Mouse (Mus musculus): ENCODE results near the gene Cep78.
"Not testable (repeated sequence)": the region's sequence is repeated elsewhere in the genome, so short reads cannot be mapped to it uniquely, and the experiment has no call there.

Gene Cep78

GRCm38 (mm10) chr19:15984449-15985171 is at the start of gene Cep78:
Cep78 (minus strand) TSS chr19:15984989.
- DNase-seq (ENCODE audit: low spot score): peak; percentile 88

- no peak for DNase-seq (ENCODE audit: low spot score)
Observed at GRCm38 (mm10) chr19:16031276-16031675, 46.5 kb upstream of the Cep78 start.

GRCm38 (mm10) chr19:16029253-16029771 is 44.5 kb upstream of the Cep78 start:
- not testable (repeated sequence) for DNase-seq (ENCODE audit: low spot score)

DNA sequence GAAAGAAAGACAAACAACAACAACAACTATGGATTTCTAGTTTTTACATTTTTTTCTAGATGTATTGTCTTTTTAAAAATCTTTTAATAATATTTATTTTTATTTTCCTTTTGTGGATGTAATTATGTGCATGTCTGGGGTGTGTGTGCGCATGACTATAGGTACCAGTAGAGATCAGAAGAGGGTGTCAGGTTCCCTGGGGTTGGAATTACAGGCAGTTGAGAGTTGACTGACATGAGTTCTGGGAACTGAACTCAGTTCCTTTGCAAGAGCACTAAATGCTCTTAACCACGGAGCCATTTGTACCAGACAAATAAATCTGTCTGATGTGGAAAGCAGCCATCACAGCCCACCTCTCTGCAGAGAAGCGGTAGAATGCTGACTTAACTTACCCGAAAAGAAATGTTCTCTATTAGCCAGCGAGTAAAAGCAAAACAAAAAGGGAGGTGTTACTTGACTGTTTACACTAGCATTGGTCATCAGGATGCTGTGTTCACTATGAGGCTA is 44.0 kb upstream of the Cep78 start:
- peak; percentile 35 for DNase-seq (ENCODE audit: low spot score)

GRCm38 (mm10) chr19:16027876-16028670 is 43.3 kb upstream of the Cep78 start:
- no peak for DNase-seq (ENCODE audit: low spot score)

GRCm38 (mm10) chr19:16026276-16026675 is 41.5 kb upstream of the Cep78 start:
- no peak for DNase-seq (ENCODE audit: low spot score)

GRCm38 (mm10) chr19:16022178-16022577 is 37.4 kb upstream of the Cep78 start:
- DNase-seq (ENCODE audit: low spot score): no peak

GRCm38 (mm10) chr19:16016171-16016570 is 31.4 kb upstream of the Cep78 start:
- no peak for DNase-seq (ENCODE audit: low spot score)

DNA sequence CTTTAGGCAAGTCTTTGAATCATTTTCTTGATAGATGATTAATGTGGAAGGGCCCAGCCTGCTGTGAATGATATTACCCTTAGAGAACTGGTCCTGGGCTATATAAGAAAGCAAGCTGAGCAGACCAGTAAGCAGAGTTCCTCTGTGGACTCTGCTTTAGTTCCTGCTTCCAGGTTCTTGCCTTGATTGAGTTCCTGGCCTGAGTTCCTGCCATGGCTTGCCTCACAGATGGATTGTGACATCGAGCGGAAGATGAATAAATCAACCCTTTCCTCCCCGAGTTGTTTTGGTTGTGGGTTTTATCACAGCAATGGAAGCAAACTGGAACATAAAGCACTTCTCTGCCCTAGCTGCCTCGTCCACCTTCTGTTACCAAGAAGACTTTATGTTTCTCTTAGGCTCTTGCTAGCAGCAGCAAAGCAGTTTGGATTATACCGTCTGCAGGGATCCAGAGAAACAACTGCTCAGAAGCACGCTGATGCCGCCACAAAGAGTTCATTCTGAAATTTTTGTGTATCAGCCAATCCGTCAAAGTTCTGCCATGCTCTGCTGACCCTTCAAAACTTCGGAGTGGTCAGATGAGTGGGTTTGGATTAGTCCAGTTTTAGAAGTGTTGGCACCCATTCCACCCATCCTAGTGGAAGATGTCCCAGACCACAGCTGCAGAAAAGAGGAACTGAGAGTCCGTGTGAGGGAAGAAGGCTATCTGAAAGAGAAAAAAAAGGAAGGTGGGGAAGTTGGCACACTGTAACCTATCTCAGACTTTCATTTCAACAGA is 30.6 kb upstream of the Cep78 start:
- no peak for DNase-seq (ENCODE audit: low spot score)

DNA sequence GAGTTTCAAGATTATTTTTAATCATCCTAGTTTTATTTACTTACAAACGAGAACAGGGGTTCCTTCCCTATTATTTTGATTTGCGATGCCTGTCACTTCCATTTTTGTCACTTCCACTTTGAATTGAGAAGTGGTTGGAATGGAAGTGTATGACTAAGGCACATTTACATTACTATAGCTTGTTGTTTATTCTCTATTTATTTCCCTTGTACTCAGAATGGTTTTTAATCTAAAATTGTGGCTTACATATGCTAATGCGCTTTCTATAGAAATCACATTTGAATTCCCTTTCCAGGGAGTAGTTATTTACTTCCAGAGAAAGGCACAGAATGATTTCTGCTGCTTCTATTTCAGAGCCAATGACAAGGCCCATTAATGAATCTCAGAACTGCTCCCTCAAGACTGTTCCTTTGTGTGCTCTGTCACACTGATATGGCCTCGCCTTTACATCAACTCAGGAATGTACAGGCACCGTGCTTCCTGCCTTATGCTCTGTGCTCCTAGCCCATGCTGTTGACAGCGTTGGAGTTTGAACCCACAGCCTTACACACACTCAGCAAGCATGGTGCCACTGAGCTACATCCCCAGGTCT is 25.1 kb upstream of the Cep78 start:
- no peak for DNase-seq (ENCODE audit: low spot score)

DNA sequence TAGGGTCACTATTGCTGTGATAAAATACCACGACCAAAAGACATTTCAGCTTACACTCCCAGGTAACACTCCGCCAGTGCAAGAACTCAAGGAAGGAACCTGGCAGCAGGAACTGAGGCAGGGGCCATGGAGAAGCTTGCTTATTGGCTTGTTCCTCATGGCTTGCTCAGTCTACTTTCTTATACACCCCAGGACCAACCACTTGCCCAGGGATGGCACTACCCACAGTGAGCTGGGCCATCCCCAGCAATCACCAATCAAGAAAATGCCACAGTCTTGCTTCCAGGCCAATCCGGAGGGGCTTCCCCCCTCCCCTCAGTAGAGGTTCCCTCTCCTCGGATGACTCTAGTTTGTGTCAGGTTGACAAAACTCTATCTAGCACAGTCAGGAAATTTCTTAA is 24.3 kb upstream of the Cep78 start:
- no peak for DNase-seq (ENCODE audit: low spot score)

GRCm38 (mm10) chr19:16007131-16007530 is 22.3 kb upstream of the Cep78 start:
- no peak for DNase-seq (ENCODE audit: low spot score)

DNA sequence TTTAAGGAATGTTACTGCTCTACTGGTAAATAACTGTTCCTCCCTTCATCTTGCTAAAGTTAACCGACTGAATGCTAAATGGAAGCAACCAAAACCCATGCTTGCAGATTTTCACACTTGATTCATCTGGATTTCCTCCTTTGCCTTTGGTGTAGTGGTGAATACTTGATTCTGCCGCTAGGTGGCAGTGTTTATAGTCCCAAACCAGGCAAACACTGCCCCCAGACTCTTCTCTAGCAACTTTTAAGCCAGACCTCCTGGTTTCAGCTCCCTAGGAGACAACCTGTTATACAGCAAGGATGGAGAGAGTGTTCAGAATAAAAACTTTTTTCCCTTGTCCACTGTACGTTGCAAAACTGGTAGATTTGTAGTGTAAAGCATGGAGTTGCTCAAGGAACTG is 13.4 kb upstream of the Cep78 start:
- DNase-seq (ENCODE audit: low spot score): peak; percentile 34

- no peak for DNase-seq (ENCODE audit: low spot score)
Observed at GRCm38 (mm10) chr19:15996901-15997564, 12.2 kb upstream of the Cep78 start.

DNA sequence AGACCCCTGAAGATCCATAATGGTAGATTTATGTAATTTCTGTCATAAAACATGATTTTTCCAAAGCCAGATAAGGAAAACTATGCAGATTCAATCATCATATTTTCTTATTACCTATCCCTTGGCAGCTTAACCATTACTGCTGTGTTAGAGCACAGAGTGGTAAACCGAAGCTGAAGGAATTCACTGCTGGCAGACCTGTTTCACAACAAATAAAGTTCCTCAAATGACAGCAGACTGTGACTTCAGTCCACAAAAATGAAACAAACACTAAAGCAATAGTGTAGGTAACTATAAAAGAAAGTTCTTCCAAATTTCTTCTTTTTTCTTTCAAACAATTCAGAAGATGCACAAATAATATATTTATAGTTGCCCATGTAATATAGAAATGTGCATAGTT is 5.3 kb upstream of the Cep78 start:
- DNase-seq (ENCODE audit: low spot score): no peak

DNA sequence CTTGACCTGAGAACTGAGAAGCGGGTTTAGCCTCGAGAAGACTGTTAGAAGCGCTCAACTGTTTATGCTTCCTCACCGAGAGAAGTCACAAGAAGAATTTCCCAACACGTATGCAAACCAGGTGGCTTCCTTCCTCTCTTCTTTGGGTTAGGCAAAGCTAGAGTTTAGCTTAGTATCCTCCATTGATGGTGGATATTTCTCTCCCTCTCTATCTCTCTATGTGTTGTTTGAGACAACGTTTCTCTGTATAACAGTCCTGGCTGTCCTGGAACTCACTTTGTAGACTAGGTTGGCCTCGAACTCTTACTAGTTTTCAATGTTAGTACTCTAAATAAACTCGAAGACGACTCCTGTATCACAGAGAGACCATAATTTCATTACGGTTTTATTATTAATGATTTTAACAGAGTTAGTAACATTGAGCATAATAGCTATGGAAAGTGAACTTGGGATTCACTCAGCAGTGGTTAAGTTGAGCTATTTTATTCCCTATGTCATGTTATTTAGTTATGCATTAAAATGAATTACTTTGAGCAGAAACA is 454 bp upstream of the Cep78 start:
- no peak for DNase-seq (ENCODE audit: low spot score)

- DNase-seq (ENCODE audit: low spot score): no peak
Observed at GRCm38 (mm10) chr19:15983739-15984344, 947 bp downstream of the Cep78 start.

DNA sequence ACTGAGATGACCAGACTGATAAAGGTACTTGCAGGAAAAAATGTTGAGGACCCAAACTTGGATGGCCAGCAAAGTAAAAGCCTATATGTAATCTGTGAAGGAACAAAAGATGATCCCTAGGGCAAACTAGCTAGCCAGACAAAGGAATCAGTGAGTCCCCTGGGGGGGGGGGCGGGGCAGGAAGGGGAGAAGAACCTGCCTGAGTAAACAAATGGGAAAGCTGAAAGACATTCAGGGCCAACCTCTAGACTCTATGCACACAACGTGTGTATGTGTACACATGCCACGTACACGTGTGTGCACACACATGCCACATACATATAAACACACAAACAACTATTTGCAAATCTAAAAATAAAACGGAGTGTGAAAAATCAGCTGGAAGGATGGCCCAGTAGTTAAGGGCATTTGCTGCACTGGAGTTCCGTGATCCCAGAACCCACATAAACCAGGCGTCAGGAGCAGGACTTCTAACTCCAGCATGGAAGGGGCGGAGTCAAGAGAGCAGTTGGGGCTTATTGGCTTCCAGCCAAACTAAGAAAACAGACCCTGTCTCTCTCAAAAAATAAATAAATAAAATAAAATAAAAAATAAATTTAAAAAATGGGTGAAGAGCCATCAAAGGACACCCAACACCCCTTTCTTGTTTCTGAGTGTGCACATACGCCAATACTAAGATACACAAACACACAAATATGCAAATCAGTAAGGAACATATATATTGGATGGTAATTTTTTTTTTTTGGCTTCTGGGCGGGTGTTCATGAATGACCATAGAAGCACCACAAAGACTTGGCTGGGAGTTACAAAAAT is 1.7 kb downstream of the Cep78 start:
- no peak for DNase-seq (ENCODE audit: low spot score)

DNA sequence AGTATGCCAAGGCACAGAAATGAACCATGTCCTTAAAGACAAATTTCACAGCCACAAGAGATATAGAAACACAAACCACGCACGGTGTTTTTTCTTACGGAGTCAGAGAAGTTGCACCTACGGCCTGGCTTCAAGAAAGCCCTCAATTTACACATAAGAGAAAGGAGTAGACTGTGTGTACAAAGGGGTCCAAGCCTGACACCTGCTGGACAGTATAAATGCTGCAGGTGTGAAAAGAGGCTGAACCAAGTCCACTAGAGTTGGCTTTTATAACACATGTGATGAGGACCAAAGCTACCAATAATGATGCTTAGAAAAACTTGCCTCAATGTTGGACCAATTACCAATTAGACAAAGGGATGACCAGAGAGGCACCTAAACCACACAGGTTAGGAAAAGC is 2.9 kb downstream of the Cep78 start:
- DNase-seq (ENCODE audit: low spot score): peak; percentile 72

DNA sequence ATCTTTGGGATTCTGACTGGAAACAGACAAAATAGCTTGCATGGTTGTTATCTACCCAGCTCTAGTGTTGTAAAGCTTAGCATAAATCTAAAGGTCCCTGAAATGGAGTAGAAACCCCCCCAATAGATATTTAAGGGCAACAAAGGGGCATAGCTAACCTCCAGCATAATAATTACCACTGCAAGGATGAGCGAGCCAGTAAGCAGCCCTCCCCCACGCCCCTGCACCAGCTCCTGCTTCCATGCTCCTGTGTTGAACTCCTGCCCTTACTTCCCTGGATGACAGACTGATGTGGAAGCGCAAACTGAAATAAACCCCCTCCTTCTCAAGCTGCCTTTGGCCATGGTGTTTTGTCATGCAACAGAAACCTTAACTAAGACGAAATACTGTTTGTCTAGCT is 11.4 kb downstream of the Cep78 start:
- no peak for DNase-seq (ENCODE audit: low spot score)
